Mouse (Mus musculus) spleen, postnatal 10 days (tissue): Measurements from ENCODE around the gene Prpf40b.
A peak's percentile ranks its signal among the peaks of the same experiment; 100 is the strongest.

Source experiments
- DNase-seq, 2 experiments: peaks; one replicate each; pipeline ENCODE4 v3.0.0; 2021 to 2022; ENCODE audit warnings: low spot score in 2 of 2

The Prpf40b gene

GRCm38 (mm10) chr15:99332921-99333675 is 38.2 kb downstream of the Prpf40b start:
- peak; percentile 26 to 70 for DNase-seq

GRCm38 (mm10) chr15:99333676-99334065 is 38.8 kb downstream of the Prpf40b start:
- DNase-seq: no peak

GRCm38 (mm10) chr15:99334500-99334899 is 39.6 kb downstream of the Prpf40b start:
- DNase-seq: no peak

- no peak for DNase-seq
These were observed 41.0 kb downstream of the Prpf40b start for GRCm38 (mm10) chr15:99335801-99336320.

- DNase-seq: no peak
These were observed 44.0 kb downstream of the Prpf40b start for GRCm38 (mm10) chr15:99338916-99339315.

- DNase-seq: no peak
These were observed 44.8 kb downstream of the Prpf40b start for GRCm38 (mm10) chr15:99339669-99340068.

GRCm38 (mm10) chr15:99341102-99341501 is 46.2 kb downstream of the Prpf40b start:
- peak in 1 of 2 experiments; percentile 59 for DNase-seq

GRCm38 (mm10) chr15:99342194-99342981 is 47.5 kb downstream of the Prpf40b start:
- DNase-seq: no peak

GRCm38 (mm10) chr15:99343414-99344147 is 48.7 kb downstream of the Prpf40b start:
- no peak for DNase-seq

GRCm38 (mm10) chr15:99344148-99344870 is 49.4 kb downstream of the Prpf40b start:
- DNase-seq: no peak

GRCm38 (mm10) chr15:99344961-99345360 is 50.1 kb downstream of the Prpf40b start:
- DNase-seq: no peak

GRCm38 (mm10) chr15:99351610-99352009 is 56.7 kb downstream of the Prpf40b start:
- no peak for DNase-seq

GRCm38 (mm10) chr15:99352306-99352705 is 57.4 kb downstream of the Prpf40b start:
- no peak for DNase-seq

GRCm38 (mm10) chr15:99355660-99356059 is 60.8 kb downstream of the Prpf40b start:
- DNase-seq: no peak

- DNase-seq: no peak
These were observed 61.6 kb downstream of the Prpf40b start for GRCm38 (mm10) chr15:99356462-99356861.

GRCm38 (mm10) chr15:99358952-99359351 is 64.1 kb downstream of the Prpf40b start:
- no peak for DNase-seq

GRCm38 (mm10) chr15:99364022-99364530 is 69.2 kb downstream of the Prpf40b start:
- DNase-seq: no peak

GRCm38 (mm10) chr15:99364921-99365320 is 70.0 kb downstream of the Prpf40b start:
- DNase-seq: peak in 1 of 2 experiments; percentile 48
